Mouse (Mus musculus) embryo, embryonic 11 days (tissue): ENCODE results near the gene Cops8.

ENCODE experiments used
- DNase-seq: peaks from one replicate; pipeline ENCODE4 v3.0.0-alpha.2; 2015

Gene Cops8

DNA sequence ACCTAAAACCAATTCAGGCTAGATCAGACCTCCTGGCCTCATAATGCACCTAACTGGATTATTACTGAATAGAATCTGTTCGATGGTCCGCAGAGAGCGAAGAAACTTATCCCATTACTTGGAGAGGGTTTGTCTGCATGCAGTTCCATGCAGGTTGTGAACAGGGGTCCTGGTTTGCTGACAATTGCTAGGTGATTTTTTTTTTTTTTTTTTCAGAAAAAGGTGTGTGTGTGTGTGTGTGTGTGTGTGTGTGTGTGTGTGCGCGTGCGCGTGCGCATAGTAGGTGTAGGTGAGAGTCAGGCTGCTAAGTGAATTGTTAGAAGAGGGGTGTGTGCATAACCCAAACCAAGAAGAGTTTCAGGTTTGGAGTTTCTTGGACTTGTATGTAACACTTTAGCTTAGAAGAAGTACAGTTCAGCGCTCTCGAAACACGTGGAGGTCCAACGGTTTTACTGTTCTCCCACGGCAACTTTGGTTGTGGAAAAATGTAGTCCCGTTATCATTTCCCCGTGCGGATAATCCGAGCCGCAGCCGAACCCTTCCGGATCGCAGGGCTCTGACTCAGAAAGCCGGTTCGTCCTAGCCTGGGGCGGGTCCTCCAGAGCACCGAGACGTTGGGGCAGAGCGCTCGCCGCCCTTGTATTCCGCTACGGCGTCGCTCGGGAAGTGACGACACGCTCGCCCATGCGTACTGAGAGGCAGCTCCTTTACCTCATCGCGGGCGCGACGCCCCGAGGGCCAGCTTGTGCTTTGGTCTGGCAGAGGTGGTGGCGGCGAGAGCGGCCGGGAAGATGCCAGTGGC lies at the start of gene Cops8:
TSS of gene Cops8 (plus strand) at position 223 of the 802 bp plus-strand sequence.
- DNase-seq, result peak; percentile 99

DNA sequence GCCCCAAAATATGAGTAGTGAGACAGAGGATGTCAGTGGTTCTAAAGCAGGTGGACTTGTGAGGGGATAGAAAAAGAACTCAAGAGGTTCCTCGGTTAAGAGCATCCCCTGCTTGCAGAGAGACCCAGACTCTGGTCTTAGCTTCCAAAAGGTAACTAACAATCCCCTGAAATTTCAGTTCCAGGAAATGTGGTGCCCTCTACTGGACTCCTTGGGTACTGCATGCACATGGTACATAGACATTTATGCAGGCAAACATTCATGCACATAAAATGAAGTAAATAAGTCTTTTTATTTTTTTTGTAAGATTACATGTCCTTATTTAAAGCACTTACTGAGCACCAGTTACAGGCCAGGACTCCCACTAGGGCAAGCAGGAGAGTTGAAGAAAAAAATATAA lies 45.6 kb upstream of the Cops8 start:
- no peak for DNase-seq

DNA sequence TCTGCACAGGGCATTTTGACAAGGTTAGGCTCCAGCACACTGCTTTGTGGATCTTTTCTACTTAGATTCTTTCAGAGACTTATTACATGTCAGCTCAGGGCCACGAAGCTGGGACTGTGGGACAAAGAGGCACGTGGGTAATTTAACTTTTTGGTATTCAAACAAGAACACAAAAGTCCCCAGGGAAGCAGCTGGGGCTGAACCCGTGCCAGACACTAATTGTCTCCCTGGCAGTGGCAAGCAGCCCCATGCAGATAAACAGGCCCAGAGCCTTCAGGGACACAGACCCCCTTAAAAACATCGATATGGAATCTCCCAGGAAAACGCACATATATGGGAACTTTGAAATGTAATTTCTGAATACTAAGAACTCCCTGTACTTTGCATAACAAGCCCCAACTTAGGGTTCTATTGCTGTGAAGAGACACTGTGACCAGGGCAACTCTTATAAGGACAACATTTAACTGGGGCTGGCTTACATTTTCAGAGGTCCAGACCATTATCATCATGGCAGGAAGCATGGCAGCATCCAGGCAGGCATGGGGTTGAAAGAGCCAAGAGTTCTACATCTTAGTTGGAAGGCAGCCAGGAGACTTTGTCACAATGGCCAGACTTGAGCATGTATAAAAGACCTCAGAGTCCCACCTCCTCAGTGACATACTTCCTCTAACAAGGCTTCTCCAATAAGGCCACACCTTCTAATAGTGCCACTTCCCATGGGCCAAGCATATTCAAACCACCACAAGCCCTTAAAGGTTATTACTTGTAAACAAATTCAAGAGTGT lies 41.6 kb upstream of the Cops8 start:
- no peak for DNase-seq

DNA sequence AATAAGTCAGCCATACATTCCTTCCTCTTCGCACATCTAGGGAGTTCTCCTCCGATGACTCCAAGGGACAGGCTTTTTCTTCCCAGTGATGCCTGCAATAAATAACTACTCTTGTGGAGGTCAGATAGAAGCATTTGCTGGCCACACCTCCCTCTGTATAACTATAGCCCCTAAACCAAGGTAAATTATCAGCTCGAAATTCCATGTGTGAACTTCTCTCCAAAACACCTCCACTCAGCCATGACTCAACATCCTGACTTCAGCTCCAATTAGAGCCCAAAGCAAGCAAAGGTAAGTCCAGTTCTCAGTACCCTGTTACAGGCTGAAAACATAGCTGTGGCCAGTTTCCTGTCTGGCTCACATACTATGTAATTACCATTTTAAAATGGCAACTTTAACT lies 38.8 kb upstream of the Cops8 start:
- no peak for DNase-seq

DNA sequence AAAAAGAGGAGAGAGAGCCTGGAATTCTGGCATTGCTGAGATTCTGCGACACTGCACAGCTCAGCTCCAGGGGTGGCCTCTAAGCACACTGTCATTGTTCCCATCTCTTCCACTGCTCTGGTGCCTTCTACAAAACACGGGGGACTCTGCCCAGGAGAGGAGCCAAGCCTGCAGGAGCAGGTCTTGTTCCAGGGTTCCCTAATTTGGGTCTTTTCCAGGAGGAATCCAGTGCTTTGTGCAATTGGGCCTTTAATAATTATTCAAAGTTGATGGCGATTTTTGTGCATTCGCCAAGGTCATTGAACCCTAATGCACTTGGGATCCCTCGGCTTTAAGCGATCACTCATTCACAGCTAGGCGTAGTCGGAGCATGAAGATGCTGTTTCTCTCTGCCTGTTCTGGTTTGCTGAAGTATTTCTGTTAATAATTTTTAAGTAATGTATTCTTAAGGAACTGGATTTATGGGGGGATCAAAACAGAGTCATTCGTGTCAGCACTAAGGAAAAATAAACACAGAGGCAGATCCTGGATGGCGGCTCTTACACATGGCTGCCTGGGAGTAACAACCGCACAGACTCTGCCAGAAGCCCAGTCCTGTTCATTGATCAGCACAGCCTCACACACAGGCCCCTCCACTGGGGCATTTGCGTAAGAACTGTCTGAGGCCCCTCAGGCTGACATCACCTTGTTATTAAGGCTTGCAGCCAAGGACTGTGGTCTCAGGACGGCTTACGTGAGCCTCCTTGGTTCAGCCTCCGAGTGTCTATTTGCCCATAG lies 35.9 kb upstream of the Cops8 start:
- DNase-seq, result no peak

DNA sequence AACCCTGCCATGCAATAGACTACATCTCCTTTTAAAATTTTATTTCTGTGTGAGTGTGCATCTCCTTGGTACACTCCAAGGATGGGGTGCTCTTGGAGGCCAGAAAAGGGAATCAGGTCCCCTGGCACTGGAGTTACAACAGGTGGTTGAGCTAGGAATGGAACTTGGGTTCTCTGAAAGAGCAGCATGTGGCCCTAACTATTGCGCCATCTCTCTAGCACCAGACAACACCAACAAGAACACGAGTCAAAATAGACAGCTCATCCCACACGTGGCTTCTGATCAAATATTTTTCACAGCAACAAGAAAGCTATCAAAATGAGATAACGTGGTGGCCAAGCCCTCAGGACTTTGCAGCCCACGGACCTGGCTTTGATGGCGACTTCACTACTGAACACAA lies 28.9 kb upstream of the Cops8 start:
- DNase-seq, result no peak

DNA sequence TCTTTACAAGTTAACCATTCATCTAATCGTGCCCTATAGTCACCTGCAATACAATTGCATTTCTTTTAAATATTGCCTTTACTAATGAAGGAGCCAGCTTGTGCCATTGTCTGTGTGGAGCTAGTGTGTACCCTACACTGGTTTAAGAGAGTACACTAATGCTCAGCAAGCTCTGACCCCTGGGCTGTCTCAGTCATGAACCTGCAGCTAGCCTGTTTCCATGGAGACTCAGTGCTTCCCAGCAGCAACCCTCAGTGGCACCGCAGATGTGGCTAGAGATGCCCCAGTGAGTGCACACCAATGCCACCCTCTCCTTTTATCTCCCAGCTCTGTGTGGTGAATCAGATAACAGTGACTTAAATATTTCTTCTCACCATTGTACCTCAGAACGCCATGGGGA lies 27.9 kb upstream of the Cops8 start:
- no peak for DNase-seq

DNA sequence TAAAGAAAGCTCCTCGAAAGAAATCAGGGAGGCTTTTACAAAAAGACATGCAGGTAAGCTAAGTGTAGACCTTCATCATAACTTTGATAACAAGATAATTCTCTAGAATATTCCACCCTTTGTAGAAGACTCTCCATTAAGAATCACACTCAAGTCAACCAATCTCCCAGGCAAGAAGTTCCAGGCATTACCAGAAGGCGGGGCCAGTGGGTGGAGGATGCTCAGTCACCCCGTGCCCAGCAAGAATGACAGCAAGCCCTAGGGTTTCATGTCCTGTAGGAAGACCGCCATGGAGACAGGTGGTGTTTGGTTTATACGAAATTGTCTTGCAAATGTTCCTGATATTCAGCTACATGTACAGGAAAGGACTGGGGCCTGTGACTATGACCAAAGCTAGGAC lies 25.4 kb upstream of the Cops8 start:
- no peak for DNase-seq

DNA sequence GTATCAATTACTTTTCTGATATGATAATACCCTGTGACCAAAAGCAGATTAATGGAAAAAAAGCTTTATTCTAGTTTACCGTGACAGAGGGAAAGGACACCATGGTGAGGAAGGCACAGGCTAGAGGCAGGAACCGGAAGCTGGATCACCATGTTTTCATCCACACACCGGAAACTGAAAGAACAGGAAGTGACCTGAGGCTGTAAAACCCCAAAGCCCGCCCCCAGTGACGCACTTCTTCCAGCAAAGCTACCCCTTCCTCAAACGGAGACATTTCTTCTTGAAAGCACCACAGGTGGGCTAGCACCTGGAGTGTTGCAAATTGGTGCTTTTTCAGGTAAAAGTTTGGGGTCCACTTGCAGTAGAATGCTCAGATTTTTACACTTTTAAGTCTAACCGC lies 20.1 kb upstream of the Cops8 start:
- DNase-seq, result no peak

DNA sequence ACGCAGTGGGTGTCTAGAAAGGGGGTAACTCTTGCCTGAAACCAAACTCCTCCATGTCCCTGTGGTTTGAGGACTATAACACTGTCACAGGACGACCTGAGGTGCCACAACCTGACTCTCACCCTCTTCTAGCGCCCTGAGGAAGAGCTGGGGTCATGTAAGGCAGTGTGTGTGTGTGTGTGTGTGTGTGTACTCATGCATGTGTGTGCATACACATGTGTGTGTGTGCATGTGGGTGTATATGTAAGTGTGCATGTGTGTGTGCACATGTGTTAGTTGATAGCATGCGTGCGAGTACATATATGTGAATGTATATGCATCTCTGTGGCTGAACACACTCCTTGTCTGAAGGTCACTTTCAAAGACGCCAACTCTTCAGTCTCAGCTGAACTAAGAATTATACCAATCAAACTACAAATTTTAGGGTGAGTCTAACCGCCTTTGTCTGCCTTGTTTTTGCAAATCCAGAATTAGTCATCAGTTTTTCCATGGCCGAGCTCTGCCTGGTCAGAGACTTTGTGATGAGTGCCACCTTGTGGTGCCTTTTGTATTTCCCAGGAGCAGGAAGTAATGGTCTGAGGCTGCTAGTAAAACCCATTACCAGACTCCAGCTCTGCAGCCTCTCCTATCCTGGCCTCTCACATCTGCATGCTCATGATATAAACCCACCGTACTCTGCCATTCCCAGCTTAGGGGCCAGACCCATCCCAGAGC lies 14.6 kb upstream of the Cops8 start:
- peak; percentile 88 for DNase-seq

DNA sequence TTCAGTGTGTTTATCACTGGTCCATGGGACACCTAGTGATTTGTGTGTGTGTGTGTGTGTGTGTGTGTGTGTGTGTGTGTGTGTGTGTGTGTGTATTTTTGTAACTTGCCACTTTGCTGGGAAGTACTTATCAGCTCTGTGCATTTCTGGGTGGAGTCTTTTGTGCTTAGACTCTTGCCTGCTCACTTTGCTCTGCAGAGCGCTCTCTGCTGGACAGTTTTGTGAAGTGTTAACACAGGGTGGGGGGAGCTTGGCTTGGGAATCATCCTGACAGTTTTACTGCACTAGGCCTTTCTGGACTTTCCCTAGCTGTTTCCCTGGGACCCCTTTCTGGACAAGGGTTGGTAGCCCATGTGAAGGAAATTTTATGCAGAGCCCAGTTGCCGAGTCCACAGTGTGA lies 12.0 kb upstream of the Cops8 start:
- peak; percentile 87 for DNase-seq

DNA sequence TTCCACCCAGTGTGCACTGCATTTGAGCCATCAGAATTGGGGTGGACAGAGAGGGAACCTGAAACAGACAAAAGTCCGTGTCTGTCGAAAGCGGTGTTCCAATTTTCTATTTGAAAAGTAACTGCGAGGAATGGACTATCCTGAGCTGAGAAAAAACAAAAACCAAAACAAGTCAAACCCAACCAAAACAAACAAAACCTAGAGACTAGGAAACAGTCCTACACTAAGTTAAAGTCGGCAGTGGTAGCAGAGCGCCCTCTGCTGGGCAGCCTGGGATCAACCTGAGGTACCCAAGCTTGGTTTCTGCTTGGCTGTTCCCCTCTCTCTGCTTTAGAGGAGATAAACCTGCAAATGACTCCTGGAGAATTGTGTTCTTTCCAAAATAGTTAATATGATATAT lies 10.0 kb upstream of the Cops8 start:
- peak; percentile 84 for DNase-seq

DNA sequence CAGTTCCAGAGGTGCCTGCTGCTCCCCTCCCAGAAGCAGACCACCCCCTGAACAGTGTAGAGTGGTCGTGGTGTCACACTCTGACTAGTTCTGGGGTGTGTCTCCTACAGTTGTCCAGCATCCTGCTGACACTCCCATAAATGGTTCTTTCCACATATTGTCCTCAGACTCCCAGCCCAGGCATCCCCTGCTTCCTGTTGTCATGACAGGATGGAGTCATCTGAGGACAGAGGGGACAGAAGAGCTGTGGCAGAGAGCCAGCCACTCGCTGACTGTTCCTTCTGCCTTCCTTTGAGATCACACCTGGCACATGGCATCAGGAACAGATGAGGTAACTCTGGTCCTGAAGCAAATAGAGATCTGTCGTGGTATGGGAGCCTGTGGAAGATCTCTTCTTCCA lies 3.6 kb upstream of the Cops8 start:
- DNase-seq, result no peak

DNA sequence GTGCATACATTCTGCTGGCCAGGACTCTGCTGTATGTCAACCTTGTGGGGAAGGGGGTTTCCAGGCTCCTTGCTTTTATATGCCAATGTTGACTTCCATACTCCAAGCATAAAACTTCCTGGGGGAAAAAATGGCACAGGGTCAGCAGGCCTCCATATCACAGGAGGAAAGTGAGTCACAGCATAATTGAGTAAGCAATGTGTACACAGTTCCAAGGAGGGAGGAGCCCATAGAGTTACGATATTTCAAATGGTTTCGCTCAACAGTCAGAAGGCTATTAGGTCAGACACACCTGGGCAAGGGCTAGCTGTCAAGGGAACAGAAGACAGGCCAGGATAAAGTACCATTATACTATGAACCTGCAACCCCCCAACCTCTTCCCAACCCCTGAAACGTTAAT lies 1.7 kb upstream of the Cops8 start:
- DNase-seq, result no peak

DNA sequence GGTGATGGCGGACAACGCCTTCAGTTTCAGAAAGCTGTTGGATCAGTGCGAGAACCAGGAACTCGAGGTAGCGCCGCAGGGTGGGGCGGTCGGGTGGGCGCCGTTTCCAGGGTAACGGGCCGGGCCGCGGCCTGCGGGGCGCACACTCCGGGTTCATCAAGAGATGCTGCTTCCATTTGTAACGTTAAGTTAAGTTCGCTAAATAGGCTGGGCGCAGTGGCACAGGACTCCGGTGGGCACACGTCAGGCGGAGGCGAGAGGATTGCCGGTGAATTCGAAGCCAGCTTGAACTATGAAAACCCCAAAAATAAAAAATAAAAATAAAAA lies 743 bp downstream of the Cops8 start:
- no peak for DNase-seq

DNA sequence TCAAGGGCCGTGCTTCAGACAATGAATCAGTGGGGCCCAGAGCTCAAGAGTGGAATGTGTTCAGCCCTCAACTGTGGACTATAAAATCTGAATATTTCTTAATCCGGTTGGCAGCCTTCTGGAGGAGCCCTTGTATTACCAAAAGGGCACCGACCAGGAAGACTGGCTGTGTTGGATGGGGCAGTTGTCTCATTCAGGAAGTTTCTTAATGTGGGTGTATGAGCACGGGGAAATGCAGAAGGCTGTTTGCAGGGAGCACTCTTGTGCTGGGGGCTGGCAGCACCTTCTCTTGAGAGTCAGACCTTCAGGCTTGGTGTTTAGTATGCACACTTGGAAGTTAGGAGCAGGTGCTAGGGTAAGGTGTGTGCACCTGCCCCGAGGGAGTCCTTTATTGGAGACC lies 6.6 kb downstream of the Cops8 start:
- no peak for DNase-seq

DNA sequence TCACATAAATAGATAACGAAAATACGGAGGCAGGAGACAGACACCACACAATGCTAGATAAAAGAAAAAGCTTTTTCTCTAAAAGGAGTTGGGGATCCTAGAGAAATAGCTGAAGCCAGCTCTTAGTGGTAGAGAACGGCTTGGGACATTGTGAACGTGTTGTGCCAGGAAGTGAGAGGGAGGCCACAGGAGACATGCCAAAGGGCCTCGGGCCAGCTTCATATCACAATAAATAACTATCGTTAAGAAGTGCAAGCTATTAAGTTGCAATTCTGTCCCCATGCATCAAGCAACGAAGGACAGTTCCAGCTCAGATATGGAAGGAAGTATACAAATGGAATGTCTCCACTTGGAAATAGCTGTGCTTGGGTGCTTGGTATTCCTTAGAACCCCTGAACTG lies 14.5 kb downstream of the Cops8 start:
- no peak for DNase-seq

DNA sequence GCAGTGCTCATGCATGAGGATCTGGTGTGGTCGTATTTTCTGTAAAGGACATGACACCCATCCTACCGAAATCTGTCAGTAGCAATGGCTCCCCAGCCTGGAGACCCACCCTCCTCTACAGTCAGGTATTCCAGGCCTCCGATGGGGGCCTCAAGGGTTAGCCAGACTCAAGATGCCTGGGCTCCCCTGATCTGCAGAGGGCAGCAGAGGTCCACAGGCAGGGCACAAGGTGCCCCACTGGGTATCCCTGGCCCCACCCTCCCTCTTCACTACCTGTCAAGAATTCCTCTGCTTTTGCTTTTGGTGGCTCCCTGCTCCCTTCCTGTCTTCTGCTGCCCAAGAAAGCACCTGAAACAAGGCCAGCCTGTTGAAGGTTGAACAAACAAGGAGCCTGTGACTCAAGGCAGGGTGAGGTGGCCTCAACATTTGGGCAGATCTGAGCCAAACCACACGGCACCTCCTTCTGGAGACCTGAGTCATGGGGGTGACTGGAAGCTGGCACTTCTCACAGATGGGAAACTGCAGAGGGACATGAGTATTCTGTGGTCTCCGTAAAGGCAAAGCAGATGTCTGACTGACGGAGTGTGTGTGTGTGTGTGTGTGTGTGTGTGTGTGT lies 30.7 kb downstream of the Cops8 start:
- DNase-seq, result no peak

DNA sequence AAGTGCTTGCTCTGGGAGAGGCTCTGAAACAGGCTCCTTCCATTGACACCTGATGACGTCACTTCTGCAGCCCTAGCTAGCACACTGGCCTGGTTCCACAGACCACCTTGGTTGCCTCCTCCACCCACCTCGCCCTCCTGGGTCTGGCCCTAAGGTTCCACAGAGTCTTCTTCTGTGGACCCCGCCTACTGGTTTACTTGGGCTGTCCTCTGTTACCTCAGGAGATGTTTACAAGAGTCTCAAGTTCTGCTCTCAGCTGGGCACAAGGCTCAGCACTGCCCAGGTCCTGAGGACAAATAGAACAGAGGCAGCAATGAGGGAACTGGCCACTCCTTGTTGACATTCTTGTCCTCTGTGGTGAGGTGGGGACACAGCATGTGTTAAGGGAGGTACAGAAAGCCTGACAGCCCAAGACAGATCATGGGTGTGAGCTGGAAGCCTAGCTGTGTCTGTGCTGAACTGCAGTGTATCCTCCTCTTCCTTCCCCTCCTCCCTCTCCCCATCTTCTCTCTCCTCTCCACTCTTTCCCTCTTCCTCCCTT lies 31.5 kb downstream of the Cops8 start:
- DNase-seq, result no peak

DNA sequence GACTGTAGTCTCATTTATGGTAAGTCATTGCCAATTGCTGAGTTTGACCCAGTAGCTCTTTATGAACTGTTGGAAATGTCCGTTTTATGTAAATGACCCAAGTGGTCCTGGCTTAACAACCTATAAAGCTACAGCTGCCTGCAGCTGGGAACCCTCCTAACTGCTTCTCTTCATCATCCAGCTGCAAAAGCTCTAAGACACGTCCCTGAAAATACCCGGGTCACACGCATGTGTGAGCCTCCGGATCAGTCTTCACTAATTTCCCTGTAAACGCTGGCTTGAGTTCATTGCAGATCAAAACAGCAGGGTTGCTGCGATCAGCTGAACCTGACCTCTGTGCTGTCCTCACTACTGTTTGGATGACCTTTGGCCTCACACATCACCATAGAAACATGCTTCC lies 35.6 kb downstream of the Cops8 start:
- DNase-seq, result no peak

DNA sequence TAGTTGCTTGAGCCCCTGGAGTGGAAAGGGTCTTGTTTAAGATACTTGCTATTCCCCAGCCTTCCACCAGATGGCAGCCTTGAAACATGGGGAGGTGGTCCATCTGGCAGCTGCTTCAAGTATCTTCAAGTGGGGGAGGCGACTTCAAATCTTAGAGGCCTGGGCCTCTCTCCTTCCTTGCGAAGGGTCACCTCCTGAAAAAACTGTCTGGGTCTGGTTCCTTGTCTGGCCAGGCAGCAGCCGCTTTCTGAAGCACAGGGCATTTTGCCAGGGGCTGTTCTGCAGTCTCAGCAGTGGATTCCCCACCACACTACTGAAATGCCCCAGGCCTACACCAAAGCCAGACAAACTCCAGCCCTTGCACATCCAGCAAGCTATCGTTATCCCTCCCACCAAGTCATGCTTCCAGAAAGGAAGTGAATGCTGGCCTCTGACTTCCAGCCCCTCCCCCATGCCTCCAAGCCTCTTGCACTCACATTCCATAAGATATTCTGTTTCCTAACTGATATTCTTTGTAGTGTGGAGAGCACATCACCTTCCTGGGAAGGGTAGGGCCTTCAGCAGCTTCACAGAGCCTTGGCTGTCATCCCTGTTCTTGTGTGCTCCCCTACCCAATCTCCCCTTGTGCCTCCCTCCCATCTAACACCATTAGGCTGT lies 48.1 kb downstream of the Cops8 start:
- peak; percentile 90 for DNase-seq

DNA sequence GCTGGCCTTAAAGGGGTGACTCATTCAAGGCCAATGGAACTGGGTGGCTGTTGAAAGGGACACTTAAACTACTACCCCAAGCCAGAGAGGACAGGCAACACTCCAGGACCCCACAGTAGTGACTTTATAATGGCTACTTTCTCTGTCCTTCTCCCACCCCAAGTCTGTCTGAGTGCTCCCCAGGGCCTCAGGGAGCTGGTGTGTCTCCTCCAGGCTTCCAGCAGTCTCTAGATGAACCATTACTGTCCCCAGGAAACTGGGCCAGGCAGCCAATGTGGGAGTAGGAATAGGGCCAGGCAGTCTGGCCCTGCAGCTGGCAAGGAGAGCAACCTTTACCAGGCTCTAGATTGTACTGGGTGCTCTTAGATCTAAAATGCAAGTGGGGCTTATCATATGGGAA lies 49.0 kb downstream of the Cops8 start:
- DNase-seq, result no peak
